Mouse (Mus musculus): ENCODE measurements at regions not wholly inside any gene's neighbourhood (a gene's known extent, or its start where the extent isn't known, plus 50 kb on each side); places are given as distances from the start of the nearest gene placed in this dataset.

DNA sequence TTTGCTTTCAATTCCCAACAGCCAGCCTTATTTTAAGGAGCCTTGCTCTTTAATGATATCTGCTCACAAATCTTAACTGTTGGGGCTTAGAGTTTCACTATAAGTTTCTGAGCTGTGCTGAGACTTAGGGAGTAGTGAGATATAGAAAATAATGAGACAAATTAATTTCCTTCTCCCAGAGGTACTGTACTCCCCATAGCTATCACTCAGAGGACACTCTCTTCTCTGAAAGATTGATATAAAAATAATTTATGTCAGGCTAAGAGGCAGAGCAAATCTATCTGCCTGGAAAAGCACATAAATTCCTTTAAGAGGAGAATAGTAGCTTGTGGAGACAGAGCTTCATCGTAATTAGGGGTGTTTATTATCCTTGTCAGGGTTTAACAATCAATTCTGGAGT, 1100.5 kb upstream of the Pcdh20 start:
- TF ChIP-seq CTCF (IDR thresholded peaks at IDR 0.05; ENCODE audit: low read depth) (no peak), EP300 (optimal IDR thresholded peaks at IDR 0.05) (no peak)

Measured in stomach, postnatal 0 days (tissue).